Mouse (Mus musculus): ENCODE results near the gene E4f1.

GRCm38 (mm10) chr17:24449507-24449906 is 20.6 kb downstream of the E4f1 start:
- no peak for TF ChIP-seq CTCF (IDR thresholded peaks at IDR 0.05; ENCODE audit: insufficient read depth, low read depth, low read length)
- TF ChIP-seq POLR2A (IDR thresholded peaks at IDR 0.05; ENCODE audit: insufficient read depth, low read depth, low read length) = no peak

Data from olfactory bulb, adult 2 months (tissue).